Mouse (Mus musculus): ENCODE results near the gene Tmem165.

The Tmem165 gene

GRCm38 (mm10) chr5:76170522-76170921, 13.2 kb upstream of the Tmem165 start:
- in situ Hi-C loops (cut with MboI, MseI): no loop called here

GRCm38 (mm10) chr5:76171039-76171438, 12.6 kb upstream of the Tmem165 start:
- in situ Hi-C loops (cut with MboI, MseI): no loop called here

GRCm38 (mm10) chr5:76175051-76175450, 8.6 kb upstream of the Tmem165 start:
- in situ Hi-C loops (cut with MboI, MseI): no loop called here

- in situ Hi-C loops (cut with MboI, MseI): no loop called here
Measured at GRCm38 (mm10) chr5:76176411-76176810, 7.3 kb upstream of the Tmem165 start.

- in situ Hi-C loops (cut with MboI, MseI): no loop called here
Measured at GRCm38 (mm10) chr5:76176841-76177240, 6.8 kb upstream of the Tmem165 start.

GRCm38 (mm10) chr5:76177664-76178063, 6.0 kb upstream of the Tmem165 start:
- in situ Hi-C loops (cut with MboI, MseI): no loop called here

- in situ Hi-C loops (cut with MboI, MseI): no loop called here
Measured at GRCm38 (mm10) chr5:76179171-76179570, 4.5 kb upstream of the Tmem165 start.

GRCm38 (mm10) chr5:76179791-76180190, 3.9 kb upstream of the Tmem165 start:
- in situ Hi-C loops (cut with MboI, MseI): no loop called here

- in situ Hi-C loops (cut with MboI, MseI): no loop called here
Measured at GRCm38 (mm10) chr5:76182326-76182725, 1.4 kb upstream of the Tmem165 start.

- in situ Hi-C loops (cut with MboI, MseI): no loop called here
Measured at GRCm38 (mm10) chr5:76183043-76183749, 484 bp upstream of the Tmem165 start.

GRCm38 (mm10) chr5:76184286-76185080, 803 bp downstream of the Tmem165 start:
- in situ Hi-C loops (cut with MboI, MseI): no loop called here

GRCm38 (mm10) chr5:76187885-76188284, 4.2 kb downstream of the Tmem165 start:
- in situ Hi-C loops (cut with MboI, MseI): no loop called here

GRCm38 (mm10) chr5:76190609-76191008, 6.9 kb downstream of the Tmem165 start:
- in situ Hi-C loops (cut with MboI, MseI): loop anchor here (10.0 kb wide), 1 partner anchor 876 kb away; no protein-coding TSS in a partner anchor

GRCm38 (mm10) chr5:76193075-76193474, 9.4 kb downstream of the Tmem165 start:
- in situ Hi-C loops (cut with MboI, MseI): loop anchor here (10.0 kb wide), 1 partner anchor 878 kb away; no protein-coding TSS in a partner anchor

- in situ Hi-C loops (cut with MboI, MseI): loop anchor here (10.0 kb wide), 1 partner anchor 880 kb away; no protein-coding TSS in a partner anchor
Measured at GRCm38 (mm10) chr5:76194377-76194945, 10.8 kb downstream of the Tmem165 start.

GRCm38 (mm10) chr5:76199346-76199745, 15.7 kb downstream of the Tmem165 start:
- in situ Hi-C loops (cut with MboI, MseI): loop anchor here (10.0 kb wide), 1 partner anchor 885 kb away; no protein-coding TSS in a partner anchor

GRCm38 (mm10) chr5:76203171-76203570, 19.5 kb downstream of the Tmem165 start:
- in situ Hi-C loops (cut with MboI, MseI): no loop called here

GRCm38 (mm10) chr5:76205886-76206285, 22.2 kb downstream of the Tmem165 start:
- in situ Hi-C loops (cut with MboI, MseI): no loop called here

GRCm38 (mm10) chr5:76208066-76208465, 24.4 kb downstream of the Tmem165 start:
- in situ Hi-C loops (cut with MboI, MseI): no loop called here

- in situ Hi-C loops (cut with MboI, MseI): no loop called here
Measured at GRCm38 (mm10) chr5:76216691-76217090, 33.0 kb downstream of the Tmem165 start.

GRCm38 (mm10) chr5:76231171-76231855, 47.6 kb downstream of the Tmem165 start:
- in situ Hi-C loops (cut with MboI, MseI): no loop called here

- in situ Hi-C loops (cut with MboI, MseI): no loop called here
Measured at GRCm38 (mm10) chr5:76243274-76243673, 59.6 kb downstream of the Tmem165 start.
